Mouse (Mus musculus) erythroblast, embryonic 14.5 days (primary cell): Measurements from ENCODE around the gene Kctd8.

Experiments
- GATA1 ChIP-seq: IDR thresholded peaks from 2 replicates; pipeline ENCODE4 v1.6.1; 2012; ENCODE audit warnings: low read length, inconsistent platforms, mixed read lengths
- TAL1 ChIP-seq: IDR thresholded peaks from 3 replicates; pipeline ENCODE4 v1.6.1; 2012; ENCODE audit warnings: low read length, inconsistent platforms, mixed read lengths

DNA sequence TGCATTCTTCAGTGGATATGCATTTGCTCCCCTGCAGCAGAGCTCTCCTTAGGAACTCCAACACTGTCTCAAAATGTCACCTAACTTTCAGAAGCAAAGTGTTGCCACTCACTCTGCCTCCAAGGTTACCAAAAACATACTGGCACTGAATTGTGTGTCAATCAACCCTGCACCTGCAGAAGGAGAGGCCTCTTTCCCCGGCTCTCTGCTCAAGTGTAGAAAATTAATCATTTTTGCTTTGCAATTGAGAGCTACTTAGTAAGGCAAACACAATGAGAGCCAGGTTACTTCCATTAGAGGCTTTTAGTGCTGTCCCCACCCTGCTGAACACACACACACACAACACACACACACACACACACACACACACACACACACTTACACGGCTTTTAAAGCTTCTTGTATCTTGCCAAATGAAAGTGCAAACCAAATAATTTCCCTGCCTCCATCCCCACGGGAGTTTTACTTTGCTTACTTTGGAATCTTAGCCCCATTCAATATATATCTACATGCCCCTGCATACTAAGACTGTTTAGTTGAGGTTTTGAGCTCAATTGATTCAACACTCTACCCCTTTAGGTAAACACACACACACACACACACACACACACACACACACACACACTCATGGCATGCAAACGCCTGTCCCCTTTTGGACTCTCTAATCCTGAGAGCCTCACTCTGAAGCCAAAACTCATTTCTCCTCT, 2.4 kb downstream of the Kctd8 start:
- no peak for TF ChIP-seq GATA1
- no peak for TF ChIP-seq TAL1
